In the genomic region with DNA sequence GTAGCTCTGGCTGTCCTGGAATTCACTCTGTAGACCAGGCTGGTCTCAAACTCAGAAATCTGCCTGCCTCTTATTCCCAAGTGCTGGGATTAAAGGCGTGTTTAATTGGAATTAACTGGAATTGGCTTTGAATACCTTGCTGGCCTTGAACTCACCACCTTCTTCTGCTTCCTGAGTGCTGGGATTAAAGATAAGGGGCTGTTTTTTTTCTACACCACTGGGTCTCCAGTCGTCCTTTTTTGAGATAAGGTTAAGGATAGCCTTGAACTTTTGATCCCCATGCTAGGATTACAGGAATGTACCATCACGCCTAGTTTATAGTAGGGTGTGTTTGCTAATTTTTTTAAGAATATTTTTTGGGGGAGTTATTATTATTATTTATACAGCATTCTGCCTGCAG, we compare ENCODE assay signal across 22 mouse cellular contexts. TPM values are rescaled to one million over a fixed set of nuclear protein-coding genes. Genes with fewer than 3 reads are reported as not detected.
"Had no signal": no experiment of that assay in that cellular context is flagged by ENCODE, and none has a peak within 500 bp of the region (broad histone marks: within the 10 kb centered on the region; RNA-seq: fewer than 3 reads in every experiment).

No protein-coding gene starts in this region.

- DNase-seq: retina, postnatal 1 day; right cerebral cortex, adult 18-20 months; right cerebral cortex, postnatal 14 days; right cerebral cortex, postnatal 25 days; right cerebral cortex, postnatal 4 days; spleen, adult 18-20 months; thymus, adult 18-20 months; thymus, adult 2 months; thymus, postnatal 14 days; thymus, postnatal 25 days; thymus, postnatal 36 days; thymus, postnatal 4 days had no signal

- H3K4me2 ChIP-seq: neural tube, embryonic 13.5 days; neural tube, embryonic 15.5 days; stomach, embryonic 15.5 days had no signal

- H3K27me3 ChIP-seq: neural tube, embryonic 13.5 days; neural tube, embryonic 15.5 days; stomach, embryonic 15.5 days had no signal

- H3K9me3 ChIP-seq: neural tube, embryonic 13.5 days; neural tube, embryonic 15.5 days; stomach, embryonic 15.5 days had no signal

- H3K4me3 ChIP-seq: neural tube, embryonic 13.5 days; neural tube, embryonic 15.5 days; stomach, embryonic 15.5 days had no signal

- H3K9ac ChIP-seq: neural tube, embryonic 13.5 days; neural tube, embryonic 15.5 days; stomach, embryonic 15.5 days had no signal

- H3K4me1 ChIP-seq: neural tube, embryonic 13.5 days; neural tube, embryonic 15.5 days; stomach, embryonic 15.5 days had no signal

- H3K27ac ChIP-seq: neural tube, embryonic 13.5 days; neural tube, embryonic 15.5 days; stomach, embryonic 15.5 days; stomach, postnatal 0 days had no signal

RNA-seq across cellular contexts. Expression of gene Hcrt, which starts 15.3 kb away (rescaled TPM):
- total RNA-seq: neutrophil, adult 5-6 weeks had no signal
- polyA plus RNA-seq: neural tube, embryonic 13.5 days; small intestine, adult 2 months; stomach, embryonic 14.5 days; stomach, embryonic 15.5 days; stomach, embryonic 16.5 days; stomach, postnatal 0 days; urinary bladder, adult 2 months had no signal

RNA-seq across cellular contexts. Expression of gene Kcnh4, which starts 18.3 kb away (rescaled TPM):
- polyA plus RNA-seq: thymus, postnatal 0 days had no signal
